In genomic region chr16:16527267-16527666, GRCm38 (mm10) we compare ENCODE assay signal across 8 mouse cellular contexts.
DNase-seq lines count a peak whose midpoint lies in the region; ATAC-seq and TF ChIP-seq lines count a peak whose summit lies in the region.

No protein-coding gene starts in this region.

- TF ChIP-seq CTCF in forebrain, postnatal 0 days (IDR thresholded peaks at IDR 0.05; ENCODE audit: low read depth): no peak
- TF ChIP-seq CTCF in midbrain, postnatal 0 days (IDR thresholded peaks at IDR 0.05): no peak

- no peaks in the 10 kb centered on the region for H3K9me3 ChIP-seq in forebrain, postnatal 0 days (ENCODE audit: low read length)
- H3K9me3 ChIP-seq in hindbrain, embryonic 15.5 days: no peaks in the 10 kb centered on the region
- no peaks in the 10 kb centered on the region for H3K9me3 ChIP-seq in limb, embryonic 15.5 days
- no peaks in the 10 kb centered on the region for H3K9me3 ChIP-seq in midbrain, postnatal 0 days (ENCODE audit: low read length)

- WGBS in forebrain, postnatal 0 days: 30% methylated on average over 8 of the region's 8 CpGs
- 29% methylated on average over 8 of the region's 8 CpGs for WGBS in hindbrain, embryonic 15.5 days
- WGBS in limb, embryonic 15.5 days: 45% methylated on average over 8 of the region's 8 CpGs
- WGBS in midbrain, postnatal 0 days: 33% methylated on average over 8 of the region's 8 CpGs

- peak overlapping the region; percentile 21; the same call in 1 of the 2 replicates for H3K27ac ChIP-seq in forebrain, postnatal 0 days (ENCODE audit: low read depth, low read length)
- H3K27ac ChIP-seq in hindbrain, embryonic 15.5 days (replicated peaks): peak overlapping the region; percentile 61
- H3K27ac ChIP-seq in limb, embryonic 15.5 days: peak overlapping the region; percentile 34
- H3K27ac ChIP-seq in midbrain, postnatal 0 days (ENCODE audit: low read depth, low read length): no peak overlapping the region

- no peak overlapping the region for H3K4me2 ChIP-seq in forebrain, postnatal 0 days (ENCODE audit: low read depth)
- no peak overlapping the region for H3K4me2 ChIP-seq in hindbrain, embryonic 15.5 days
- 0 out of 2 replicates have a peak overlapping the region, but pooled peaks have one; percentile 7 for H3K4me2 ChIP-seq in limb, embryonic 15.5 days
- H3K4me2 ChIP-seq in midbrain, postnatal 0 days (ENCODE audit: low read depth, low read length, poor library complexity, severe bottlenecking): peak overlapping the region; percentile 12; the same call in 1 of the 2 replicates

- H3K36me3 ChIP-seq in forebrain, postnatal 0 days (ENCODE audit: insufficient read depth): no peaks in the 10 kb centered on the region
- no peaks in the 10 kb centered on the region for H3K36me3 ChIP-seq in hindbrain, embryonic 15.5 days
- H3K36me3 ChIP-seq in limb, embryonic 15.5 days: no peaks in the 10 kb centered on the region
- H3K36me3 ChIP-seq in midbrain, postnatal 0 days (ENCODE audit: insufficient read depth, low read length): no peaks in the 10 kb centered on the region

- no peak overlapping the region for H3K4me3 ChIP-seq in forebrain, postnatal 0 days (ENCODE audit: low read depth, low read length)
- no peak overlapping the region for H3K4me3 ChIP-seq in hindbrain, embryonic 15.5 days
- H3K4me3 ChIP-seq in limb, embryonic 15.5 days: no peak overlapping the region
- H3K4me3 ChIP-seq in midbrain, postnatal 0 days (ENCODE audit: low read depth, low read length): no peak overlapping the region

- peak; percentile 5 to 12 for DNase-seq in spleen, postnatal 36 days (ENCODE audit: low spot score in 2 of 2)
- DNase-seq in spleen, adult 18-20 months: no peak
- DNase-seq in forebrain, postnatal 0 days: peak; percentile 16
- peak; percentile 27 for DNase-seq in midbrain, postnatal 0 days (ENCODE audit: low spot score)
- no peak for DNase-seq in T-cell, adult 2 months (ENCODE audit: low spot score)
- no peak for DNase-seq in layer of hippocampus, adult 9-10 months (ENCODE audit: low spot score)

- ATAC-seq in forebrain, postnatal 0 days: peak; percentile 55; the same call in 1 of the 2 replicates
- peak; percentile 39; the same call in 1 of the 2 replicates for ATAC-seq in hindbrain, embryonic 15.5 days (ENCODE audit: low FRiP score, low read depth)
- no peak for ATAC-seq in limb, embryonic 15.5 days (ENCODE audit: insufficient number of reproducible peaks, low FRiP score, low TSS enrichment, low read depth)
- peak; percentile 23; the same call in 1 of the 2 replicates for ATAC-seq in midbrain, postnatal 0 days (ENCODE audit: low FRiP score)

- no peaks in the 10 kb centered on the region for H3K27me3 ChIP-seq in forebrain, postnatal 0 days (ENCODE audit: insufficient read depth, low read length)
- H3K27me3 ChIP-seq in hindbrain, embryonic 15.5 days: no peaks in the 10 kb centered on the region
- H3K27me3 ChIP-seq in limb, embryonic 15.5 days: no peaks in the 10 kb centered on the region
- no peaks in the 10 kb centered on the region for H3K27me3 ChIP-seq in midbrain, postnatal 0 days (ENCODE audit: insufficient read depth, low read length)

- H3K9ac ChIP-seq in forebrain, postnatal 0 days: no peak overlapping the region
- H3K9ac ChIP-seq in hindbrain, embryonic 15.5 days: no peak overlapping the region
- no peak overlapping the region for H3K9ac ChIP-seq in limb, embryonic 15.5 days
- H3K9ac ChIP-seq in midbrain, postnatal 0 days (replicated peaks; ENCODE audit: low read length, poor library complexity, severe bottlenecking): no peak overlapping the region

- peaks cover 9% of the 10 kb centered on the region for H3K4me1 ChIP-seq in forebrain, postnatal 0 days (ENCODE audit: insufficient read depth)
- peaks cover 13% of the 10 kb centered on the region for H3K4me1 ChIP-seq in hindbrain, embryonic 15.5 days (replicated peaks)
- peaks cover 3% of the 10 kb centered on the region for H3K4me1 ChIP-seq in limb, embryonic 15.5 days
- H3K4me1 ChIP-seq in midbrain, postnatal 0 days (ENCODE audit: insufficient read depth, low read length): peaks cover 3% of the 10 kb centered on the region; the same call in 1 of the 2 replicates

Comparison
In these comparisons a context has a peak if more than half of its experiments do, and no peak if none do; other contexts are left out.
1. DNase-seq: peak in spleen, postnatal 36 days (2 of 2), forebrain, postnatal 0 days (single experiment) and midbrain, postnatal 0 days (single experiment); none in spleen, adult 18-20 months (0 of 2), T-cell, adult 2 months (single experiment) and layer of hippocampus, adult 9-10 months (single experiment).
2. H3K4me2 ChIP-seq: peak in limb, embryonic 15.5 days (single experiment) and midbrain, postnatal 0 days (single experiment); none in forebrain, postnatal 0 days (single experiment) and hindbrain, embryonic 15.5 days (single experiment).